Mouse (Mus musculus) C2C12 (cell line): ENCODE measurements at regions not wholly inside any gene's neighbourhood (a gene's known extent, or its start where the extent isn't known, plus 50 kb on each side); places are given as distances from the start of the nearest gene placed in this dataset.
A peak's percentile ranks its signal among the peaks of the same experiment; 100 is the strongest.

Source experiments
- H3K27me3 ChIP-seq: one replicate; pipeline ENCODE4 v1.6.1; 2011; ENCODE audit not compliant: control insufficient read depth, insufficient read depth, insufficient read length
- H3K36me3 ChIP-seq: one replicate; pipeline ENCODE4 v1.6.1; 2011; ENCODE audit not compliant: control insufficient read depth, insufficient read depth
- H3K4me3 ChIP-seq: one replicate; pipeline ENCODE4 v1.5.1; 2011; ENCODE audit warnings: mild to moderate bottlenecking, control low read depth; ENCODE audit not compliant: poor library complexity, insufficient read depth, severe bottlenecking
- H3K79me2 ChIP-seq: one replicate; pipeline ENCODE4 v1.6.1; 2011; ENCODE audit not compliant: control insufficient read depth, insufficient read depth
- H3K79me3 ChIP-seq: one replicate; pipeline ENCODE4 v1.6.1; 2011; ENCODE audit warnings: low read depth, control low read depth
- H3ac ChIP-seq: one replicate; pipeline ENCODE3; 2011; ENCODE audit warnings: low read depth; ENCODE audit not compliant: control insufficient read depth, insufficient read length
- CEBPB ChIP-seq: IDR thresholded peaks from one replicate; pipeline ENCODE4 v1.6.1; 2011; ENCODE audit warnings: low read depth, mild to moderate bottlenecking, control low read depth, moderate library complexity
- CTCF ChIP-seq: IDR thresholded peaks from one replicate; pipeline ENCODE4 v1.5.1; 2011; ENCODE audit not compliant: control insufficient read depth, insufficient read depth, insufficient read length
- FOSL1 ChIP-seq: IDR thresholded peaks from one replicate; pipeline ENCODE4 v1.8.0; 2011; ENCODE audit warnings: mild to moderate bottlenecking, low read length; ENCODE audit not compliant: poor library complexity, insufficient read depth, severe bottlenecking
- MAX ChIP-seq: IDR thresholded peaks from one replicate; pipeline ENCODE4 v1.6.1; 2011; ENCODE audit warnings: mild to moderate bottlenecking, control low read depth
- MYOD1 ChIP-seq: IDR thresholded peaks from one replicate; pipeline ENCODE4 v1.6.1; 2011; ENCODE audit warnings: low read depth; ENCODE audit not compliant: control insufficient read depth, insufficient read length
- MYOG ChIP-seq: IDR thresholded peaks from one replicate; pipeline ENCODE4 v1.6.1; 2011; ENCODE audit not compliant: control insufficient read depth, insufficient read length; ENCODE audit errors: extremely low read depth
- USF1 ChIP-seq: IDR thresholded peaks from one replicate; pipeline ENCODE4 v1.6.1; 2011; ENCODE audit warnings: low read depth, mild to moderate bottlenecking, control low read depth, moderate library complexity

- Histone ChIP-seq H3K79me2 (no peaks in the 10 kb centered on the region), H3ac (no peak overlapping the region), H3K4me3 (no peak overlapping the region), H3K27me3 (no peaks in the 10 kb centered on the region), H3K79me3 (no peaks in the 10 kb centered on the region), H3K36me3 (no peaks in the 10 kb centered on the region)
- TF ChIP-seq CEBPB (no peak), FOSL1 (no peak), USF1 (no peak), MYOD1 (no peak), CTCF (no peak), MYOG (no peak), MAX (no peak)
These were observed 195.7 kb downstream of the Rgs3 start for GRCm38 (mm10) chr4:62755237-62755900.

GRCm38 (mm10) chr4:62756721-62757206, 197.1 kb downstream of the Rgs3 start:
- H3K27me3 ChIP-seq = no peaks in the 10 kb centered on the region
- no peaks in the 10 kb centered on the region for H3K36me3 ChIP-seq
- H3K79me3 ChIP-seq = no peaks in the 10 kb centered on the region
- no peaks in the 10 kb centered on the region for H3K79me2 ChIP-seq
- TF ChIP-seq MYOD1 (no peak), MYOG (no peak)
- no peak overlapping the region for H3K4me3 ChIP-seq
- no peak overlapping the region for H3ac ChIP-seq

- Histone ChIP-seq H3K27me3 (peaks cover 5% of the 10 kb centered on the region), H3K79me3 (no peaks in the 10 kb centered on the region), H3K4me3 (no peak overlapping the region), H3ac (no peak overlapping the region), H3K79me2 (no peaks in the 10 kb centered on the region), H3K36me3 (no peaks in the 10 kb centered on the region)
- TF ChIP-seq CEBPB = no peak
- TF ChIP-seq USF1 = no peak
These were observed 201.3 kb downstream of the Rgs3 start for GRCm38 (mm10) chr4:62760748-62761604.

GRCm38 (mm10) chr4:62761672-62762071, 202.0 kb downstream of the Rgs3 start:
- H3K4me3 ChIP-seq = no peak overlapping the region
- H3K79me2 ChIP-seq = no peaks in the 10 kb centered on the region
- H3K79me3 ChIP-seq = no peaks in the 10 kb centered on the region
- peaks cover 9% of the 10 kb centered on the region for H3K27me3 ChIP-seq
- TF ChIP-seq CEBPB (no peak), CTCF (peak; percentile 41)
- no peak overlapping the region for H3ac ChIP-seq
- H3K36me3 ChIP-seq = no peaks in the 10 kb centered on the region

- no peaks in the 10 kb centered on the region for H3K36me3 ChIP-seq
- H3K79me2 ChIP-seq = no peaks in the 10 kb centered on the region
- H3K27me3 ChIP-seq = peaks cover 28% of the 10 kb centered on the region
- no peak overlapping the region for H3K4me3 ChIP-seq
- H3ac ChIP-seq = no peak overlapping the region
- TF ChIP-seq FOSL1 (no peak), CTCF (peak; percentile 77)
- no peaks in the 10 kb centered on the region for H3K79me3 ChIP-seq
These were observed 201.4 kb upstream of the Zfp618 start for GRCm38 (mm10) chr4:62763990-62764389.

- Histone ChIP-seq H3K27me3 (peaks cover 60% of the 10 kb centered on the region), H3K79me2 (no peaks in the 10 kb centered on the region), H3K36me3 (no peaks in the 10 kb centered on the region), H3K4me3 (no peak overlapping the region), H3K79me3 (no peaks in the 10 kb centered on the region), H3ac (no peak overlapping the region)
- no peak for TF ChIP-seq MYOG
- TF ChIP-seq MAX = no peak
- no peak for TF ChIP-seq FOSL1
- no peak for TF ChIP-seq MYOD1
These were observed 195.7 kb upstream of the Zfp618 start for GRCm38 (mm10) chr4:62769469-62770234.
